Mouse (Mus musculus): Measurements from ENCODE around the gene Mllt10. TPM values are rescaled to one million over a fixed set of nuclear protein-coding genes. Genes with fewer than 3 reads are reported as not detected.

Gene Mllt10
- polyA plus RNA-seq, 1 experiment from 2014 or later, result 17.0 TPM

- 92% methylated on average over 3 of the region's 3 CpGs for WGBS (ENCODE audit: missing documents)
- Histone ChIP-seq H3K4me3 (ENCODE audit: inconsistent target) (no peak overlapping the region), H3K27ac (no peak overlapping the region), H3K36me3 (ENCODE audit: inconsistent target) (0 out of 2 replicates have a peak, but pooled peaks cover 5% of the 10 kb centered on the region), H3K79me2 (ENCODE audit: inconsistent target) (peaks cover 34% of the 10 kb centered on the region; the same call in 1 of the 2 replicates)
Measured at GRCm38 (mm10) chr2:18156131-18156530, 101.1 kb downstream of the Mllt10 start.

DNA sequence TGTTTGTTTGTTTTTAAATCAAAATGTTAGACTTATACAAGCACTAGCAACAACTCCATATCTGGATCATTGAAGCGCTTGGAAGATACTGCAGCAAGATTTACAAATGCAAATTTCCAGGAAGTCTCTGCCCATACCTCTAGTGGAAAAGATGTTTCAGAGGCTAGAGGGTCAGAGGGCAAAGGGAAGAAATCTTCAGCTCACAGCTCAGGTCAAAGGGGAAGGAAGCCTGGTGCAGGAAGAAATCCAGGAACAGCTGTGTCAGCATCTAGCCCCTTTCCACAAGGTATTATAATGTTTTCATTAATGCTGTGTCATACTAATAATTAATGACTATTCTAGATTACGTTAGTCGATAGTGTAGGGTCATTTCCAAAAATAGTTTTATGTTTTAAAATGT is 104.4 kb downstream of the Mllt10 start:
- WGBS (ENCODE audit: missing documents), result 86% methylated on average over 2 of the region's 3 CpGs
- peaks cover 12% of the 10 kb centered on the region; the same call in 1 of the 2 replicates for H3K36me3 ChIP-seq (ENCODE audit: inconsistent target)
- H3K27ac ChIP-seq, result no peak overlapping the region
- H3K4me3 ChIP-seq (ENCODE audit: inconsistent target), result no peak overlapping the region
- H3K79me2 ChIP-seq (ENCODE audit: inconsistent target), result peaks cover 7% of the 10 kb centered on the region; the same call in 1 of the 2 replicates

DNA sequence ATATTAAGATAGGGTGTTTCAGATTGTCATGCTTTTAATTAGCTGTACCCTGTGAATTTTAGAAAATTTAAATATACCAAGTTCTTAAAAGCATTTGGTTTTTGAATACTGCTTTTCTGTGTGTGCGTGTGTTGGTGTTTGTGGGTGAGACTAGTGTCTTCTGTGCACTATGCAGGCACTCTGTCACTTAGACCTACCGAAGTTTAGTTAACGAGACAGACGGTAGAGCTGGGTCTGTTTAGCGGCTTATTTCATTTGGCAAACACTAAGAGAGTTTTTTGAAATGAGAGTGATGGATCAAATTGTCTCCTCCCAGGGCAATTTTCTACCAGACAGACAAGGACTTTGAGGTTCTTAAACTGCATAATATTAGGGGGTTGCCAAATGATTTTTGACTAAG is 106.0 kb downstream of the Mllt10 start:
- H3K27ac ChIP-seq, result no peak overlapping the region
- peaks cover 12% of the 10 kb centered on the region; the same call in 1 of the 2 replicates for H3K36me3 ChIP-seq (ENCODE audit: inconsistent target)
- H3K4me3 ChIP-seq (ENCODE audit: inconsistent target), result no peak overlapping the region
- peaks cover 7% of the 10 kb centered on the region; the same call in 1 of the 2 replicates for H3K79me2 ChIP-seq (ENCODE audit: inconsistent target)
- 97% methylated on average over 5 of the region's 5 CpGs for WGBS (ENCODE audit: missing documents)

GRCm38 (mm10) chr2:18165511-18165910 is 110.5 kb downstream of the Mllt10 start:
- Histone ChIP-seq H3K4me3 (ENCODE audit: inconsistent target) (no peak overlapping the region), H3K27ac (no peak overlapping the region), H3K79me2 (ENCODE audit: inconsistent target) (no peaks in the 10 kb centered on the region), H3K36me3 (ENCODE audit: inconsistent target) (peaks cover 12% of the 10 kb centered on the region; the same call in 1 of the 2 replicates)
- WGBS (ENCODE audit: missing documents), result 100% methylated on average over 2 of the region's 2 CpGs

DNA sequence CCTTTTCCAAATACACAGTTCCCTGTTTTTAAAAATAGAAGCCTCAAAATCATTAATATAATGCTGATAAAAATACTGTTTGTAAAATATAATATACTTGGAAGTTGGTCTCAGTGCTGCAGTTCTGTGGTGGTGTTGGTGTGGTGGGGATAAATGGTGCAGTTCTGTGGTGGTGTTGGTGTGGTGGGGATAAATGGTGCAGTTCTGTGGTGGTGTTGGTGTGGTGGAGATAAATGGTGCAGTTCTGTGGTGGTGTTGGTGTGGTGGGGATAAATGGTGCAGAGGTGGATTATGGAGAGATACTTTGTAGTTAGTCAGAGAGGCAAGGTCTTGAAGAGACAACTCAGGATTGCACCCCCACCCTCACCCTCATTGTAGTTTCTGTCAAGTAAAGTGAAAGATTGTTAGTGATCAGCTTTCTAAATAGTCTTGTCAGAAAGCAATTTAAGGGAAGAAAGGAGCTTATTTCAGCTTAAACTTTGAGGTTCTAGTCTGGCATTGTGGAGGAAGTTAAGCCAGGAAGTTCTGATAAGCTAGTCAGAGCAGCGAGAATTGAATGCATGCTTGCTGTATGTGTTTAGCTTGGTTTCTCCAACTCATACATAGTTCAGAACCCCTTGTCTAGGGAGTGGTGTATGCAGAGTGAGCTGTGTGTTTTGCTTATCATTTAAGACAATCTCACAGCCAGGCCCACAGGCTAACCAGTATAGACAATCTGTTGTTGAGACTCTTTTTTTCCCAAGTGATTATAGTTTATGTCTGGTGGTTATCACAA is 114.3 kb downstream of the Mllt10 start:
- H3K27ac ChIP-seq, result no peak overlapping the region
- no peaks in the 10 kb centered on the region for H3K79me2 ChIP-seq (ENCODE audit: inconsistent target)
- peaks cover 7% of the 10 kb centered on the region; the same call in 1 of the 2 replicates for H3K36me3 ChIP-seq (ENCODE audit: inconsistent target)
- no peak overlapping the region for H3K4me3 ChIP-seq (ENCODE audit: inconsistent target)
- 50% methylated on average over 1 of the region's 1 CpGs for WGBS (ENCODE audit: missing documents)

- no peaks in the 10 kb centered on the region for H3K79me2 ChIP-seq (ENCODE audit: inconsistent target)
- peaks cover 19% of the 10 kb centered on the region for H3K36me3 ChIP-seq (ENCODE audit: inconsistent target)
- 80% methylated on average over 1 of the region's 1 CpGs for WGBS (ENCODE audit: missing documents)
- no peak overlapping the region for H3K27ac ChIP-seq
- no peak overlapping the region for H3K4me3 ChIP-seq (ENCODE audit: inconsistent target)
Measured at GRCm38 (mm10) chr2:18175234-18175633, 120.2 kb downstream of the Mllt10 start.

GRCm38 (mm10) chr2:18176235-18176634 is 121.2 kb downstream of the Mllt10 start:
- Histone ChIP-seq H3K27ac (no peak overlapping the region), H3K79me2 (ENCODE audit: inconsistent target) (no peaks in the 10 kb centered on the region), H3K4me3 (ENCODE audit: inconsistent target) (no peak overlapping the region), H3K36me3 (ENCODE audit: inconsistent target) (peaks cover 19% of the 10 kb centered on the region)
- WGBS (ENCODE audit: missing documents), result 84% methylated on average over 3 of the region's 3 CpGs

DNA sequence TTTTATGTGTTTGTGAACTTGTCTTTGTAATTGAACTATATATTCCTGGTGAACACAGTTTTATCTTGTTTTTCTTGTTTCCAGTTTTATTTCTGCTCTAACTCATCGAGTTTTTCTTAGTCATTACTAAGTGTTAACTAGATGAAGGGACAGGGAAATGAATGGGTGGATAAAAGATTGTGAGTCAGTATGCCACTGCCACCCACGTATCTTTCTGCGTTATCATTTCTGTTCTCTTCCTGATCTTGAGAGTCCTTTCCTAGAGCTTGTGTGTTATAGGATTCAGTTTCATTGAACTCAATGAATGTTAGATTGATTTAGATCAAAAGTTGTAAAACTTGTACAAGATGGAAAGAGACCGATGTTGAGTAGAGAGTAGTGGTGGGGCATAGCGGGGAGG is 125.3 kb downstream of the Mllt10 start:
- Histone ChIP-seq H3K4me3 (ENCODE audit: inconsistent target) (no peak overlapping the region), H3K27ac (no peak overlapping the region), H3K79me2 (ENCODE audit: inconsistent target) (no peaks in the 10 kb centered on the region), H3K36me3 (ENCODE audit: inconsistent target) (peaks cover 24% of the 10 kb centered on the region; the same call in 1 of the 2 replicates)
- WGBS (ENCODE audit: missing documents), result 96% methylated on average over 5 of the region's 5 CpGs

DNA sequence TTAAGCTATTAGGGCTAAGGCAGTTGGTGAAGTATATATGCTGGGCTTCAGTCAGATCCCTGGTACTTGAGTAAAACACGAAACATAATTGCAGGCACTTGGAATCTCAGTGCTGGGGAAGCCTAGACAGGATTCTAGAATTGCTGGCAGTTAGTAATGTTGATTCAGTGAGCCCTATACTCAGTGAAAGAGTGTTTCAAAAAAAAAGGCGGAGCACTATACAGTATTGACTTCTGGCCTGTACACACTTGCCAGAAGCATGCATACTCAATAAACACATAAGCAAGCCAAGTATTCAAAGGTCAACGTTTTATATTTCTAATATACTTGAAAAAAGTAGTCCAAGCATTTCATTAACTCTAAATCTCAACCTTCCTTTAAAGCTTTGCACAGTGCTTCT is 126.6 kb downstream of the Mllt10 start:
- Histone ChIP-seq H3K27ac (no peak overlapping the region), H3K4me3 (ENCODE audit: inconsistent target) (no peak overlapping the region), H3K36me3 (ENCODE audit: inconsistent target) (peaks cover 36% of the 10 kb centered on the region), H3K79me2 (ENCODE audit: inconsistent target) (no peaks in the 10 kb centered on the region)
- WGBS (ENCODE audit: missing documents), result 95% methylated on average over 3 of the region's 3 CpGs

- H3K79me2 ChIP-seq (ENCODE audit: inconsistent target), result no peaks in the 10 kb centered on the region
Measured at GRCm38 (mm10) chr2:18183079-18183478, 128.0 kb downstream of the Mllt10 start.

GRCm38 (mm10) chr2:18188367-18188766 is 133.3 kb downstream of the Mllt10 start:
- Histone ChIP-seq H3K36me3 (ENCODE audit: inconsistent target) (peaks cover 48% of the 10 kb centered on the region), H3K4me3 (ENCODE audit: inconsistent target) (no peak overlapping the region), H3K27ac (no peak overlapping the region), H3K79me2 (ENCODE audit: inconsistent target) (no peaks in the 10 kb centered on the region)
- 96% methylated on average over 2 of the region's 2 CpGs for WGBS (ENCODE audit: missing documents)

More at GRCm38 (mm10) chr2:18183079-18183478, 128.0 kb downstream of the Mllt10 start:
- Histone ChIP-seq H3K27ac (no peak overlapping the region), H3K36me3 (ENCODE audit: inconsistent target) (peaks cover 48% of the 10 kb centered on the region), H3K4me3 (ENCODE audit: inconsistent target) (no peak overlapping the region)

DNA sequence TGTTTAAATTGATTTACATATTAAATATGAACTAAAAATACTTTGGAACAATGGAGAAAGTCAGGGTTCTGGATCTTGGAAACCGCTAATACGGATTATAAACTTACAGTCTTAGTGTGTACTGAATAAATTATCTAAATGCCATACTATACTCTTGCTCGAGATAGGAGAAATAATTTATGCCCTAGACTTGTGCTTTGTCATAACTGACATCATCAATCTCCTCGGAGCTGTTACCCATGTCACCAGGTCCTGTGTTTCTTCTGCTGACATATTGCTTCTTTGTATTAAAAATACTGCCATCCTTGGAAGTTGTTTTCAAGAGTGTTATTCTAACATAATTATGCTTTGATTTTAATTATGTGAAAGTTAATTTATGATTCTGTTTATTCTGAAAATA is 140.2 kb downstream of the Mllt10 start:
- Histone ChIP-seq H3K36me3 (ENCODE audit: inconsistent target) (peaks cover 29% of the 10 kb centered on the region), H3K27ac (no peak overlapping the region), H3K4me3 (ENCODE audit: inconsistent target) (no peak overlapping the region), H3K79me2 (ENCODE audit: inconsistent target) (no peaks in the 10 kb centered on the region)
- 77% methylated on average over 4 of the region's 4 CpGs for WGBS (ENCODE audit: missing documents)

DNA sequence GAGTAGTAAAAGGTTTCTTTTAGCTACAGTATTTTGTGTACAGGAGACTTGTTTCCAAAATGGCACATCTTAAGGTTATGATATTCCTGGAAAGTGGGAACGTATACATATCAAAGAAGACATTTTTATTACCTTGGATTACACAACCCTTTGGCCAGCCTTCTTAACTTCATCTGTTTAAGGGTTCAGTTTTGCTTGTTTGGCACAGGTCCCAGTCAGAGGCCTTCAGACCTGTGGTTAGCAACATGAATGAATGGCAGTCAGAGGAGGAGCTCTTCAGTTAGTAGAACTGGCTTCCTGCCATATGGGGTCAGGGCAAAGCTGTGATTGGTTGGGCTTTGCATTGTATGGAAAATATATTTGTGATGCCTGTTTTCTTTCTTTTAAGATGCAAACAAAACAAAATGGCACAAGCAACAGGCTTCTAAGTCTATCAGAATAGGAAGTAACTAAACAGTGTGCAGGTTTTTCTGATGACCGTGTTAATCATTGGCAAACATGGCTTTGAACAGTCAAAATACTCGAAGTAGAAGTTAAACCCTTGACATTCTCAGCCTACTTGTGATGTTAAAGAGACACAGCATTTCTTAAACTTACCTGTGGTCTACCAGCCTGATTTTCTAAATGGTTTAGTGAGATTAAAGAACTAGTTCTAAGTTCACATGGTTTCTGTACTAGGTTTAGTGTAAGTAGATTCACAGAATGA is 140.8 kb downstream of the Mllt10 start:
- H3K79me2 ChIP-seq (ENCODE audit: inconsistent target), result no peaks in the 10 kb centered on the region
- WGBS (ENCODE audit: missing documents), result 79% methylated on average over 3 of the region's 3 CpGs
- H3K36me3 ChIP-seq (ENCODE audit: inconsistent target), result peaks cover 29% of the 10 kb centered on the region
- no peak overlapping the region for H3K27ac ChIP-seq
- no peak overlapping the region for H3K4me3 ChIP-seq (ENCODE audit: inconsistent target)

- Histone ChIP-seq H3K79me2 (ENCODE audit: inconsistent target) (no peaks in the 10 kb centered on the region), H3K36me3 (ENCODE audit: inconsistent target) (peaks cover 47% of the 10 kb centered on the region), H3K4me3 (ENCODE audit: inconsistent target) (no peak overlapping the region), H3K27ac (no peak overlapping the region)
- WGBS (ENCODE audit: missing documents), result 95% methylated on average over 1 of the region's 1 CpGs
Measured at GRCm38 (mm10) chr2:18201820-18202462, 146.9 kb downstream of the Mllt10 start.

DNA sequence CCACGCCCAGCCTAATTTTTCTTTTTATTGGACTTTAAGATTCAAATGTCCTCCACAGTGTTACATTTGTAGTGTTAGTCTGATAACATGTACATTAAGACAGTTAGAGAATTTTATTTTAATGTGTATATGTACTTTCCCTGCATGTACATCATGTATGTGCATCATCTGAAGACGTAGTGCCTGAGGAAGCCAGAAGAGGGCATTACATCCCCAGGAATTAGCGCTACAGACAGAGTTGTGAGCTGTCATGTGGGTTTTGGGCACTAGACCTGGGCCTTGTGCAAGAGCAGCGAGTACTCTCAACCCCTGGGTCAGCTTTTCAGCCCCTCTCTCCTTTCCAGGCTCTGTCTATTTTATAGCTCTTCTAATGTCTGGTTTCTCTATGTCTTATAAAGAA is 147.9 kb downstream of the Mllt10 start:
- H3K4me3 ChIP-seq (ENCODE audit: inconsistent target), result no peak overlapping the region
- 100% methylated on average over 4 of the region's 4 CpGs for WGBS (ENCODE audit: missing documents)
- H3K27ac ChIP-seq, result no peak overlapping the region
- no peaks in the 10 kb centered on the region for H3K79me2 ChIP-seq (ENCODE audit: inconsistent target)
- H3K36me3 ChIP-seq (ENCODE audit: inconsistent target), result peaks cover 51% of the 10 kb centered on the region

All from macrophage (primary cell).